Mouse (Mus musculus) spleen, postnatal 10 days (tissue): Measurements from ENCODE around the gene 1110051M20Rik.
A peak's percentile ranks its signal among the peaks of the same experiment; 100 is the strongest.
"Not testable (repeated sequence)": the region's sequence is repeated elsewhere in the genome, so short reads cannot be mapped to it uniquely, and the experiment has no call there.

Source experiments
- DNase-seq, 2 experiments: peaks; one replicate each; pipeline ENCODE4 v3.0.0; 2021 to 2022; ENCODE audit warnings: low spot score in 2 of 2

Gene 1110051M20Rik

DNA sequence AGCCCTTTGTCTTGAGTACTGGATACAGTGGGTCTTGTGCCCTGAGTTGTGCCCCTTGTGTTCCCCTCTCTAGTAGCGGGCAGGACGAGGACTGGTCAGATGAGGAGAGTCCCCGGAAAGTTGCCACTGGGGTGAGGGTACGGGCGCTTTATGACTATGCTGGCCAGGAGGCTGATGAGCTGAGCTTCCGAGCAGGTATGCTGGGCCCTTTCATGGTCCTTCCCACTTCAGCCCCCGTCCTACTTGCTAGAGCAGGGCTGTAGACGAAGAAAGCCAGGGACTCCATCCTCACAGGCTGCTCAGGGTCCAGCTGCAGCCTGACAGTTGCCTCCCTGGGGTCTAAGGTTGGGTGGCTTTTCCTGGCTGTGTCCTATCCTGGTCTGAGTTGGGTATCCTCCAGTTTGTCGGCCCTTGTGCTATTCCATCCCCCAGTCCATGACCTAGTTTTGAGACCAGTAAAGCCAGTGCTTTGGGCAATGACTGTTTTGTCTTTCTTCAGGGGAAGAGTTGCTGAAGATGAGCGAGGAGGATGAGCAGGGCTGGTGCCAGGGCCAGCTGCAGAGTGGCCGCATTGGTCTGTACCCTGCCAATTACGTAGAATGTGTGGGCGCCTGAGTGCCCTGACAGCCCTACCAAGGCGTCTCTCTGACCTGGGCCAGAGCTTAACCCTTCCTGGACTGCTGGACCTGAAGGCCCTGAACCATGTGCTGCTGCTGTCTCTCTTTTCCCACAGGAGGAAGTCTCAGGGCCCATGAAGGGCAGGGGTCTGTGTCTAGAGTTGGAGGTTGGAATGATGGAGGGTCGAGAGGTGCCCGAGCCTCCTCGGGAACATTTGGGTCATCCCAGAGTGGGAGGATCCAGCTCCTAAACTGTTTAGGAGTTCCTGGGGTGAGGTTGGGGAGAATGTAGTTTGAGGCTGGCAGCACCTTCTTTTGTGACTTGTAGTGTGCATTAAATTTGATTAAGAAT is 180.5 kb downstream of the 1110051M20Rik start:
- DNase-seq: peak in 1 of 2 experiments; percentile 24

DNA sequence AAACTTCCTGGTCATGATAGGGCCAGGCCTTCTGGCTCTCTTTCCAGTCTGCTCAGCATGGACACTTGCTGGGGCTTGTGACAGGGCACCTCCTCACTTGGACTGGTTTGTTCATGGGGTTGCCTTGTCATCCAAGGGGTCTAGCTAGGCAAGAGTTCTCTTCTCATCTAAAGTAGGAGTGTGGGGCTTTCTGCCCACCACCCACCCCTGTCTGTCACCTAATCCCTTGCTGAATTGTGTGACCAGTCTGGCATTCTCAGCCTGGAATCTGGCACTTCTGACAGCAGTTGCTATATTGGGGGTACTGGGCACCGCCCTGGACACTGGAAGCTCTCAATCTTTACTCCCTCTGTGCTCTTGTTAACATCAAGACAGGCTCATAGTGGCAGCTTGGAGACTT is 185.0 kb downstream of the 1110051M20Rik start:
- no peak for DNase-seq

DNA sequence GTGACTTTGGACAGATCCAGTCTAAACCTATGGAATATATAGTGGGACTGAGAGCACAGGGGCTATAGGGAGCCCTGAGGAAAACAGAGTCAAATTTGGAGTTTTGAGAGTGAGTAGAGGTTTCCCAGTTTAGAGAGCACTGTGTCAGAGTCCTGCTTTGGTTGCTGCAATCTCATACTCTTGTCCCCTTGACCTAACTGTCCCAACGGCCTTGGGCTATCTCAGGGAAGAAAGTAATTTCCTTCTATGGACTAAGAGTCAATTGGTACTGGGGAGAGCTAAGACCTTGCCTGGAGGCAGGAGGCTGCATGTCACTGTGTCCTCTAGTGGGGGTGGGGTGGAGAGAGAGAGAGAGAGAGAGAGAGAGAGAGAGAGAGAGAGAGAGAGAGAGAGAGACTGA is 185.7 kb downstream of the 1110051M20Rik start:
- no peak for DNase-seq

DNA sequence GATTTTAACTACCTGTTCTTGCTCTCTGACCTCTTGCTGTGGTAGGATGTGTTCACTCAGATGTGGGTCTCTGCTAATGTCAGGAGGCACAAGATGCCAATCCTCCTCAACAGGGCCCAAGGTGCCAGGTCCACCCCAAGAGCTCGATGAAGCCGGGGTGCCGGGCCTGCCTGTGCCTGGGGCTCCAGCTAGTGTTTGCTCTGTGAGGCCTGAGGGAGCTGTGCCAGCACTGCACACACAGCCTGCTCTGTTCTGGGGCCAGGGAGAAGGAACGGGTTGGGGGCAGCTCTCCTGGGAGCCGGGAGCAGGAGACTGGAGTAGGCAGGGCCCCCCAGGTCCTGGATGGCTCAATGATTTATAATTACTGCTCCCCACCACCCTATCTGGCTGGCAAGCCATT is 186.4 kb downstream of the 1110051M20Rik start:
- DNase-seq: no peak

GRCm38 (mm10) chr2:91257126-91257980 is 187.2 kb downstream of the 1110051M20Rik start:
- no peak for DNase-seq

DNA sequence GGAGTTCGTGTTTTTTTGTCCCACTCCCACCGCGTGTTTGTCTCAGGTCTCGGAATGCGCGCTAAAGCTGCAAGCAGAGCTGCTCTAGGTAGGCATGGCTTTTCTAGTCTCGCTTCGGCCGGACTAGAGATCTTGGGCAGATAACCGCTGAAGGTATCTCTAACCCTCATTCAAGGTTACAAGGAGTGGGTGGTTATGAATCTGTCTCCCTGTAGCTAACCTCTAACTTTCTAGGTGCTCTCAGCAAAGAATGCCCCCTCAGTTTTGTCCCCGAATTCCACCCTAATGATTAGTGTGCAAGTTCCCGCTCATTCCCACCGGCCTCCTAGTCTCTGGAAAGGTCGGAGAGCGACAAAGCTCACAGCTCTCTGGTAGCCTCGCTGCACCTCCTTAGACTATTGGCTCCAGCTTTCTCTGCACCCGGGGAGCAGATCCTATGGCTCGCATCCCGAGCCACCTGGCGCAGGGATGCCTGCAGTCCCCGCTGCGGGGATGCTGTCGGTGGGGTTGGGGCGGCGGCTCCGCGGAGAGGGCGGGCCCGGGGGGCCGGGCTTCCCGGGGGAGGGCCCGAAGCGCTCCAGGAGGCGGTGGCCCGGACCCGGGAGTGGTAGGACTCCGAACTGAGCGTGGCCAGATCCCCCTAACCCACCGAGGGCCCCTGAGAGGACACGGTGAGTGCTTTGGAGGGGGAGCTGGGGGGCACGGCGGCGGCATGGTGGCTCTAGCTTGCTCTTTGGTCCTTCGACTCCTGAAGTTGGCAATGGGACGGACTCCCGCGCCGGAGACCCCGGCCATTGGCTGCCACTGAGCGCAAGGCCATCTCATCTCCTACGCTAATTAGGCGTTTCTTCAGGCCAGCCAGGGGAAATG is 188.0 kb downstream of the 1110051M20Rik start:
- DNase-seq: no peak

GRCm38 (mm10) chr2:91255661-91256150 is 188.8 kb downstream of the 1110051M20Rik start, which contains the start of gene Pacsin3:
Pacsin3 (plus strand) TSS chr2:91255954.
- no peak for DNase-seq

DNA sequence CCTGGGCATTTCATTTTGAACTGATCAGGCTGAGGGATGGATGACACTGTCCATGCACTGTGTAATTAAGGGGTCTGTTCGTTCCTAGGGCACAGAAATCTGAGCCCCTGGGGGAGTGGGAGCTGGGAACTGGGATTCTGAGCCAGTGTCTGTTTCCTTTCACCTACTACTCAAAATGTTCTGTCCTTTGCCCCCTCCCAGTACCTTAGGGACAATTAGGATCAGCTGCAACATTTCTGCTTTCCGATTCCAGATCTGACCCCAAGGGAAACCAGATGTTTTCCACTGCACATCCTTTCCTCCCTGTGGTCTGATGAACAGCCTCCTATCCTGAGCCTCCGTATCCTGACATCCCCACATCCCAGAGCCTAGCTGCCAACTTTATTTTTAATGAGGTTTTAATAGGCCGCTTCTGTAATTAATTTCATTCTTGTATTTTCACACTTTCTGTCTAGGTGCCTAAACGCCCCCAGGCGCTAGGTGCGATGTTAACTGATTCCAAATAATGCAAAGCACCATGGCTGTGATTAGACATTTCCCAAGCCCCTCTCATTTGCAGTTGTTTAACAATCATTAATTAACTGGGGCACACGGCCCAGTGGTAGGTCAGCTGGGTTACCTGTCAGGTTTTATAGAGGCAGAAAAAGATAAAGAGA is 189.7 kb downstream of the 1110051M20Rik start:
- DNase-seq: no peak

DNA sequence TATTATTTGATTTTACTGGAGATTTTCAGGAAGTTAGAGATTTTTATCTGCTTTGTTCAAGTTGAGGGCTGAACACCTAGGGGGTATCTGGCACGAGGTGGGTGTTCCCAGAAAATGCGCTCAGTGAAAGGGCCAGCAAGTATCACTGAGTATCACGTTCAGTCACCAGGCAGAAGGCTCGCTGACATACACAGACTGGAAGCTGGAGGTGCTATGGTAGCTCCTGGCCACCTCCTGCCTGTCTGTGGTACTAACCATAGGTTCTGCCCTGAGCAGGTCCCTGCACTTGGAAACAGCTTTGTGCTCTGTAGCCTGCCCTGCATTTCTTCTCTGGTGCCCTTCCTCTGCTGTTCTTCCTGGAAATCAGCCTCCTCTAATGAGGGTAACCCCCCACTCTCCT is 192.0 kb downstream of the 1110051M20Rik start:
- DNase-seq: no peak

DNA sequence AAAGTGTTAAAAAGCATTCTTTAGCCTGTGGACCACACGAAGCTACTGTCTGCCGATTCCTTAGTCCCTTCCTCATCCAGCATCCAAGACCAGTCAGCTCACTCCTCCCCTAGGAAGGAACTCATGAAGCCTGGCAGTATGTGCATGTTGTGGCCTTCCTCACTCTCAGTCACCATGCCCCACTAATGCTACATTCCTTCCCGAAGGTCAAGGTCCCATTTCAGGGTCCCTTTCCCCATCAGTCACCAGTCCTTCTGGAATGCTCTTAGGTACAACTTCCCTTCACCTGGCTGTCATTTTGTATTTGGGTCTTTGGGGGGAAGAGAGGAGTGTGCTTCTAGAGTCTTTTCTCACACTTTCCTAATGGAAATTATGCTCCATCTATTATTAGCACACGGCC is 192.5 kb downstream of the 1110051M20Rik start:
- DNase-seq: no peak

- no peak for DNase-seq
Measured at GRCm38 (mm10) chr2:91248366-91248765, 196.1 kb downstream of the 1110051M20Rik start.

DNA sequence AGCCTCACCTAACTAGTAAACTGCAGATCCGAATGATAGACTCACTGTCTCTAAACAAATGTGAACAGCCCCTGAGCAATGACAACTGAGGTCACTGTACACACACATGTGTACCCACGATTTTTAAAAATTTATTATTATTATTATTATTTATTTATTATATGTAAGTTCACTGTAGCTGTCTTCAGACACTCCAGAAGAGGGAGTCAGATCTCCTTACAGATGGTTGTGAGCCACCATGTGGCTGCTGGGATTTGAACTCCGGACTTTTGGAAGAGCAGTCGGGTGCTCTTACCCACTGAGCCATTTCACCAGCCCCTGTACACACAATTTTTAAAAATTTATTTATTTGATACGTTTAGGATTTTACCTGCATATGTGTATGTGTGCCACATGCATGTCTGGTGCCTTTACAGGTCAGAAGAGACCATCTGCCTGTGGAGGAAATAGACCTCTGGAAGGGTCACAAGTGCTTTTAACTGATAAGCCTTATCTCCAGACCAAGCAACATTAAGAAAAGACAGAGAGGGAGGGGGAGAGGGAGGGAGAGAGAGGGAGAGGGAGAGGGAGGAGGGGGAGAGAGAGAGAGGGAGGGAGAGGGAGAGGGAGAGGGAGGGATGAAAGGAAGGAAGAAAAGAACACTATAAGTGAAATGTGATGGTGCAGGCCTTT is 199.8 kb downstream of the 1110051M20Rik start:
- no peak for DNase-seq

DNA sequence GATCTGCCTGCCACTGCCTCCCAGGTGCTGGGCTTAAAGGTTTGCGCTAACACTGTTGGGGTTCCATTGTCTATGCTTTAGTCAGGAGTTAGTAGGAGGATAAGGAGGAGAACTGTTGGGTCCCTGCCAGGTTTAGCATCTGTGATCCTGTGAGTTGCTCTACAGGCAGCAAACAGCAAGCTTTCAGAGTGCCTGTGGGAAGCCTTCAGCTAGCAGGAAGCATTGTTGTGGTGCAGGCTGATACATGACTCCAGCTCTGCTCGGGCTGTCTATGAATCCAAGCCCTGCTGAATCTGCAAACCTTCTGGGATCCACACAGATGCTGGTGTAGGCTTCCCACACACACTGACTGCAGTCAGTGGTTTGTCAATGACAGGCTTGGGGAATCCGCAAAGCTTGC is 201.1 kb downstream of the 1110051M20Rik start:
- no peak for DNase-seq

GRCm38 (mm10) chr2:91242547-91242946 is 202.0 kb downstream of the 1110051M20Rik start:
- no peak for DNase-seq

DNA sequence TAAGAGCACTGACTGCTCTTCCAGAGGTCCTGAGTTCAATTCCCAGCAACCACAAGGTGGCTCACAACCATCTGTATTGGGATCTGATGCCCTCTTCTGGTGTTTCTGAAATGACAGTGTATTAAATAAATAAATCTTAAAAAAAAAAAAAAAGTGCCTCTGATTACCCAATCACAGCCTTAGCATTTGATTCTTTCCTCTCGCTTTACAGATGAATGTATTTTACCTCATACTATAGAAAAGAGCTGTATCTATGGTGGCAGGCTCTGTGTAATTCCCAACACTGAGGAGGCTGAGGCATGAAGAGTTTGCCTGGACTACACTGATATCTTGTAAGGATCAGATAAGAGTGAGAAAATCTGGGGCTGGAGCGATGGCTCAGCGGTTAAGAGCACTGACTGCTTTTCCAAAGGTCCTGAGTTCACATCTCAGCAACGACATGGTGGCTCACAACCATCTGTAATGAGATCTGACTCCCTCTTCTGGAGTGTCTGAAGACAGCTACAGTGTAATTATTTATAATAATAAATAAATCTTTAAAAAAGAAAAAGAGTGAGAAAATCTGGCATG is 206.9 kb downstream of the 1110051M20Rik start:
- DNase-seq: not testable (repeated sequence)

DNA sequence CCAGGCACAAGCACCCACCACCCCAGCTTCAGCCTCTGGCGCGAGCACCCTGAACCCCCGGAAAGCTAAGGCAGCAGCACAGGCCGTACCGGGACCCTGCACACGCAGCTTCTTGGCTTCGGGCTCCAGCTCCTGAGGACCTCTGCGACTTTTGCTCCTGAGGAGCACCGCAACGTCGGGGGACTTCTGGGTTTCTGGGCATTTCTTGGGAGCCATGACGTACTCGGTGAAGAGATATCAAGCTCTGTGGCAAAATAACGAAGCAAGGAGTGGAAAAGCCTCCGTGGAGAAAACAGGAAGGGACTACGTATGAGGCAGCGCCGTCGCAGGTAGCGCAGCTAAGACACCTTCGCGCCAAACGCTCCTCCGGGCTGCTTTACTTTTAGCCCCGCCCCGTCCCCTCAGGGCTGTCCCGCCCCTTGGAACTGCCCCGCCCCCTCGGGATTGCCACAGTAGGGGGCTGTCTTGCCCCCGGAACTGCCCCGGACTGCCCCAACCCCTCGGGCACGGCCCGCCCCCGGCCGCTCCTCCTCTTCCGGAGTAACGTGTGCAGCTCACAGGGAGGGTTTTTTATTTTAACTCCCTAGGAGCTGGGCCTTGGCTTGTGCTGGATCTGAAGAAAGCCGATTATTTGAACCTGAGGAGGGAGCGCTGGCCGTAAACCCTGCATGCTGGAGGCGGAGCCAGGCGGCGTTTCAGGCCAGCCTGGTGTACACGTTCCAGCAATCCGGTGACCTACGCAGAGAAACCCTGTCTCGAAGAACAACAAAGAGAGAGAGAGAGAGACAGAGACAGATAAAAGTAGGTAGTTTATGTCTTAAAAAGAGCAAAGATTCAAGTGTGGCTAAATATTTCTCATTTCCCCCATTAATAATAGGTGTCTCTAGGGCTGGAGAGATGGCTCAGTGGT is 207.6 kb downstream of the 1110051M20Rik start, which contains the start of gene Ddb2:
Ddb2 (minus strand) TSS at position 382 of the 910 bp plus-strand sequence.
- DNase-seq: peak; percentile 79 to 96

- DNase-seq: no peak
Measured at GRCm38 (mm10) chr2:91229735-91230134, 214.8 kb downstream of the 1110051M20Rik start.
